Mouse (Mus musculus) megakaryocyte, adult 5-6 weeks (primary cell): ENCODE data around the gene Mecom. TPM values are rescaled to one million over a fixed set of nuclear protein-coding genes. Genes with fewer than 3 reads are reported as not detected.
A peak's percentile ranks its signal among the peaks of the same experiment; 100 is the strongest.

Source experiments
- ATAC-seq: 2 replicates; pipeline ENCODE4 v1.8.0; 2016; ENCODE audit warnings: mild to moderate bottlenecking, inconsistent platforms; ENCODE audit not compliant: poor library complexity, severe bottlenecking
- total RNA-seq, 2 experiments: library from RNA; stranded (forward) in 1 of 2; stranded (reverse) in 1 of 2; fragments of 153-499, 151-499 nt in 1 of 2; fragments of 221-1000, 200-1000 nt in 1 of 2; gene quantifications; 2 replicates each; pipeline versions ENCODE4 v1.2.3 to v1.2.4; 2015 to 2017

Gene Mecom
- total RNA-seq, 2 experiments from 2014 or later: 0.07 TPM; not detected in 1

- 0 out of 2 replicates have a peak, but pooled peaks have one; percentile 21 for ATAC-seq
Measured at GRCm38 (mm10) chr3:30514901-30515794, 32.7 kb downstream of the Mecom start.

- no peak for ATAC-seq
Measured at GRCm38 (mm10) chr3:30514051-30514754, 33.6 kb downstream of the Mecom start.

GRCm38 (mm10) chr3:30513314-30513997 is 34.4 kb downstream of the Mecom start:
- no peak for ATAC-seq

- no peak for ATAC-seq
Measured at GRCm38 (mm10) chr3:30512459-30513030, 35.3 kb downstream of the Mecom start.

GRCm38 (mm10) chr3:30511796-30512195 is 36.0 kb downstream of the Mecom start:
- ATAC-seq: no peak

GRCm38 (mm10) chr3:30511062-30511640 is 36.7 kb downstream of the Mecom start:
- no peak for ATAC-seq

GRCm38 (mm10) chr3:30510646-30511045 is 37.2 kb downstream of the Mecom start:
- ATAC-seq: no peak

- ATAC-seq: no peak
Measured at GRCm38 (mm10) chr3:30510105-30510504, 37.7 kb downstream of the Mecom start.

GRCm38 (mm10) chr3:30508930-30509910 is 38.6 kb downstream of the Mecom start:
- ATAC-seq: no peak

GRCm38 (mm10) chr3:30508296-30508929 is 39.4 kb downstream of the Mecom start:
- ATAC-seq: peak; percentile 60

- no peak for ATAC-seq
Measured at GRCm38 (mm10) chr3:30507576-30508295, 40.1 kb downstream of the Mecom start.

GRCm38 (mm10) chr3:30507028-30507575 is 40.7 kb downstream of the Mecom start:
- ATAC-seq: 0 out of 2 replicates have a peak, but pooled peaks have one; percentile 26

- ATAC-seq: no peak
Measured at GRCm38 (mm10) chr3:30506329-30507027, 41.3 kb downstream of the Mecom start.

- no peak for ATAC-seq
Measured at GRCm38 (mm10) chr3:30505741-30506251, 42.0 kb downstream of the Mecom start.

GRCm38 (mm10) chr3:30504561-30504960 is 43.2 kb downstream of the Mecom start:
- no peak for ATAC-seq

GRCm38 (mm10) chr3:30503821-30504220 is 44.0 kb downstream of the Mecom start:
- no peak for ATAC-seq

- no peak for ATAC-seq
Measured at GRCm38 (mm10) chr3:30498202-30498828, 49.5 kb downstream of the Mecom start.
